Mouse (Mus musculus) forebrain, embryonic 16.5 days (tissue): ENCODE results near the gene Pfdn2. TPM values are rescaled to one million over a fixed set of nuclear protein-coding genes. Genes with fewer than 3 reads are reported as not detected.
A peak's percentile ranks its signal among the peaks of the same experiment; 100 is the strongest.

ENCODE experiments used
- ATAC-seq: fragments of 200-750 bp; cut with Nextera tagmentation; 2 replicates; pipeline ENCODE4 v1.8.0; 2017; ENCODE audit warnings: mild to moderate bottlenecking, moderate library complexity
- H3K27ac ChIP-seq: fragments of 300-500 bp; sonication (generic); 2 replicates; pipeline ENCODE4 v1.5.1; 2014; ENCODE audit warnings: low read length, control low read depth
- H3K27me3 ChIP-seq: fragments of 300-500 bp; sonication (generic); replicated peaks from 2 replicates; pipeline ENCODE4 v1.6.1; 2014; ENCODE audit warnings: low read length; ENCODE audit not compliant: control insufficient read depth, insufficient read depth
- H3K36me3 ChIP-seq: fragments of 300-500 bp; sonication (generic); 2 replicates; pipeline ENCODE4 v1.6.1; 2014; ENCODE audit not compliant: control insufficient read depth, insufficient read depth
- H3K4me1 ChIP-seq: fragments of 300-500 bp; sonication (generic); replicated peaks from 2 replicates; pipeline ENCODE4 v1.6.1; 2014; ENCODE audit warnings: low read length; ENCODE audit not compliant: control insufficient read depth, insufficient read depth
- H3K4me2 ChIP-seq: fragments of 300-500 bp; sonication (generic); 2 replicates; pipeline ENCODE4 v1.6.1; 2014; ENCODE audit warnings: mild to moderate bottlenecking, low read length, control low read depth
- H3K4me3 ChIP-seq: fragments of 300-500 bp; sonication (generic); replicated peaks from 2 replicates; pipeline ENCODE4 v1.5.1; 2014; ENCODE audit warnings: mild to moderate bottlenecking, low read length, control low read depth
- H3K9ac ChIP-seq: fragments of 300-500 bp; sonication (generic); replicated peaks from 2 replicates; pipeline ENCODE4 v1.6.1; 2014; ENCODE audit warnings: low read depth, low read length, control low read depth
- H3K9me3 ChIP-seq: fragments of 300-500 bp; sonication (generic); 2 replicates; pipeline ENCODE4 v1.6.1; 2016; ENCODE audit warnings: low read length; ENCODE audit not compliant: control insufficient read depth
- WGBS: fragments of 180-500 bp; shearing (Covaris S2); extraction: QIAGEN DNeasy Blood & Tissue Kit; methylation state at CpG from one replicate; pipeline ENCODE4 v1.1.7; 2014; 5-methylcytosine and 5-hydroxymethylcytosine counted together
- polyA plus RNA-seq: library from polyadenylated mRNA; unstranded; fragments of >200 nt; fragmentation: Nextera tagmentation; extraction: Ambion mirVana; gene quantifications from 2 replicates; pipeline ENCODE4 v1.2.1, GENCODE M21; 2015

Pfdn2 gene
- polyA plus RNA-seq, 1 experiment from 2014 or later, result 156 TPM

GRCm38 (mm10) chr1:171346095-171346450, 603 bp downstream of the Pfdn2 start:
- peaks cover 23% of the 10 kb centered on the region for H3K4me1 ChIP-seq
- H3K9ac ChIP-seq, result peak overlapping the region; percentile 59
- peaks cover 4% of the 10 kb centered on the region; the same call in 1 of the 2 replicates for H3K9me3 ChIP-seq
- H3K4me2 ChIP-seq, result peak overlapping the region; percentile 79
- H3K27ac ChIP-seq, result no peak overlapping the region; the same call in 1 of the 2 replicates
- no peaks in the 10 kb centered on the region for H3K27me3 ChIP-seq
- peak overlapping the region; percentile 80 for H3K4me3 ChIP-seq
- ATAC-seq, result no peak
- H3K36me3 ChIP-seq, result peaks cover 10% of the 10 kb centered on the region; the same call in 1 of the 2 replicates
- 0% methylated on average over 14 of the region's 14 CpGs for WGBS

- Histone ChIP-seq H3K4me3 (no peak overlapping the region), H3K4me1 (peaks cover 23% of the 10 kb centered on the region), H3K9ac (no peak overlapping the region), H3K36me3 (no peaks in the 10 kb centered on the region), H3K27me3 (no peaks in the 10 kb centered on the region), H3K9me3 (peaks cover 4% of the 10 kb centered on the region; the same call in 1 of the 2 replicates), H3K4me2 (no peak overlapping the region), H3K27ac (no peak overlapping the region)
- ATAC-seq, result no peak
- 86% methylated on average over 3 of the region's 3 CpGs for WGBS
Observed at GRCm38 (mm10) chr1:171348665-171349064, 3.2 kb downstream of the Pfdn2 start.

- H3K4me3 ChIP-seq, result no peak overlapping the region
- no peak for ATAC-seq
- peaks cover 4% of the 10 kb centered on the region; the same call in 1 of the 2 replicates for H3K9me3 ChIP-seq
- H3K27me3 ChIP-seq, result no peaks in the 10 kb centered on the region
- no peak overlapping the region for H3K4me2 ChIP-seq
- peaks cover 21% of the 10 kb centered on the region for H3K4me1 ChIP-seq
- H3K27ac ChIP-seq, result no peak overlapping the region
- 95% methylated on average over 2 of the region's 2 CpGs for WGBS
- no peak overlapping the region for H3K9ac ChIP-seq
- H3K36me3 ChIP-seq, result no peaks in the 10 kb centered on the region
Observed at GRCm38 (mm10) chr1:171349210-171349609, 3.7 kb downstream of the Pfdn2 start.

- ATAC-seq, result no peak
- Histone ChIP-seq H3K27ac (no peak overlapping the region), H3K27me3 (no peaks in the 10 kb centered on the region), H3K9ac (no peak overlapping the region), H3K4me1 (peaks cover 9% of the 10 kb centered on the region), H3K36me3 (peaks cover 8% of the 10 kb centered on the region), H3K9me3 (0 out of 2 replicates have a peak, but pooled peaks cover 2% of the 10 kb centered on the region), H3K4me3 (no peak overlapping the region), H3K4me2 (no peak overlapping the region)
- 77% methylated on average over 5 of the region's 5 CpGs for WGBS
Observed at GRCm38 (mm10) chr1:171355812-171356340, 10.4 kb downstream of the Pfdn2 start.

- peaks cover 14% of the 10 kb centered on the region for H3K4me1 ChIP-seq
- no peak for ATAC-seq
- H3K4me3 ChIP-seq, result no peak overlapping the region
- WGBS, result 93% methylated on average over 2 of the region's 2 CpGs
- H3K9me3 ChIP-seq, result 0 out of 2 replicates have a peak, but pooled peaks cover 2% of the 10 kb centered on the region
- H3K4me2 ChIP-seq, result no peak overlapping the region
- peaks cover 8% of the 10 kb centered on the region for H3K36me3 ChIP-seq
- H3K27ac ChIP-seq, result no peak overlapping the region
- no peaks in the 10 kb centered on the region for H3K27me3 ChIP-seq
- no peak overlapping the region for H3K9ac ChIP-seq
Observed at GRCm38 (mm10) chr1:171356814-171357213, 11.3 kb downstream of the Pfdn2 start.

GRCm38 (mm10) chr1:171358421-171358820, 13.0 kb downstream of the Pfdn2 start:
- no peak overlapping the region for H3K27ac ChIP-seq
- peaks cover 16% of the 10 kb centered on the region for H3K4me1 ChIP-seq
- H3K4me2 ChIP-seq, result no peak overlapping the region
- no peak overlapping the region for H3K9ac ChIP-seq
- H3K36me3 ChIP-seq, result peaks cover 8% of the 10 kb centered on the region
- ATAC-seq, result no peak
- 0 out of 2 replicates have a peak, but pooled peaks cover 2% of the 10 kb centered on the region for H3K9me3 ChIP-seq
- WGBS, result 72% methylated on average over 4 of the region's 4 CpGs
- no peak overlapping the region for H3K4me3 ChIP-seq
- H3K27me3 ChIP-seq, result no peaks in the 10 kb centered on the region

GRCm38 (mm10) chr1:171360253-171360652, 14.8 kb downstream of the Pfdn2 start:
- Histone ChIP-seq H3K36me3 (peaks cover 8% of the 10 kb centered on the region), H3K27me3 (no peaks in the 10 kb centered on the region), H3K27ac (peak overlapping the region; percentile 76), H3K4me2 (peak overlapping the region; percentile 78), H3K4me3 (peak overlapping the region; percentile 47), H3K9me3 (0 out of 2 replicates have a peak, but pooled peaks cover 2% of the 10 kb centered on the region), H3K9ac (peak overlapping the region; percentile 72), H3K4me1 (peaks cover 16% of the 10 kb centered on the region)
- no peak for ATAC-seq
- WGBS, result 3% methylated on average over 26 of the region's 26 CpGs

GRCm38 (mm10) chr1:171360656-171361055, 15.2 kb downstream of the Pfdn2 start, which contains the start of gene Klhdc9:
TSS of gene Klhdc9 (minus strand) at chr1:171360798.
- ATAC-seq, result peak; percentile 96
- H3K9ac ChIP-seq, result peak within 1 kb of the TSS; percentile 72
- 0 out of 2 replicates have a peak, but pooled peaks cover 2% of the 10 kb centered on the region for H3K9me3 ChIP-seq
- peak within 1 kb of the TSS; percentile 47 for H3K4me3 ChIP-seq
- peaks cover 16% of the 10 kb centered on the region for H3K4me1 ChIP-seq
- H3K36me3 ChIP-seq, result peaks cover 8% of the 10 kb centered on the region
- peak within 1 kb of the TSS; percentile 78 for H3K4me2 ChIP-seq
- WGBS, result 0% methylated on average over 21 of the region's 21 CpGs
- H3K27ac ChIP-seq, result peak within 1 kb of the TSS; percentile 76
- no peaks in the 10 kb centered on the region for H3K27me3 ChIP-seq

GRCm38 (mm10) chr1:171361106-171362103, 15.9 kb downstream of the Pfdn2 start:
- ATAC-seq, result peak; percentile 79
- Histone ChIP-seq H3K4me2 (peak overlapping the region; percentile 78), H3K9me3 (0 out of 2 replicates have a peak, but pooled peaks cover 2% of the 10 kb centered on the region), H3K36me3 (peaks cover 8% of the 10 kb centered on the region), H3K27me3 (no peaks in the 10 kb centered on the region), H3K4me3 (peak overlapping the region; percentile 47), H3K4me1 (peaks cover 16% of the 10 kb centered on the region), H3K27ac (peak overlapping the region; percentile 76), H3K9ac (peak overlapping the region; percentile 72)
- 34% methylated on average over 16 of the region's 16 CpGs for WGBS
